Mouse (Mus musculus) left cerebral cortex, adult 11 months (tissue): ENCODE data around the gene Mki67.

ENCODE experiments used
- DNase-seq: peaks from one replicate; pipeline ENCODE4 v3.0.0; 2022; ENCODE audit warnings: low spot score

The Mki67 gene

GRCm38 (mm10) chr7:135715642-135716444 lies at the start of gene Mki67:
Mki67 (minus strand) TSS chr7:135716361.
- DNase-seq = no peak

- no peak for DNase-seq
Measured at GRCm38 (mm10) chr7:135763311-135763710, 47.1 kb upstream of the Mki67 start.

- no peak for DNase-seq
Measured at GRCm38 (mm10) chr7:135758754-135759510, 42.8 kb upstream of the Mki67 start.

GRCm38 (mm10) chr7:135758171-135758570 lies 42.0 kb upstream of the Mki67 start:
- DNase-seq = no peak

GRCm38 (mm10) chr7:135756984-135757586 lies 40.9 kb upstream of the Mki67 start:
- DNase-seq = no peak

GRCm38 (mm10) chr7:135748986-135749385 lies 32.8 kb upstream of the Mki67 start:
- DNase-seq = no peak

GRCm38 (mm10) chr7:135747072-135747471 lies 30.9 kb upstream of the Mki67 start:
- DNase-seq = no peak

GRCm38 (mm10) chr7:135746528-135746927 lies 30.4 kb upstream of the Mki67 start:
- no peak for DNase-seq

GRCm38 (mm10) chr7:135745091-135745490 lies 28.9 kb upstream of the Mki67 start:
- DNase-seq = no peak

GRCm38 (mm10) chr7:135740453-135740852 lies 24.3 kb upstream of the Mki67 start:
- no peak for DNase-seq

GRCm38 (mm10) chr7:135736581-135736886 lies 20.4 kb upstream of the Mki67 start:
- no peak for DNase-seq

GRCm38 (mm10) chr7:135735691-135736580 lies 19.8 kb upstream of the Mki67 start:
- peak; percentile 58 for DNase-seq

GRCm38 (mm10) chr7:135734911-135735646 lies 18.9 kb upstream of the Mki67 start:
- no peak for DNase-seq

GRCm38 (mm10) chr7:135734379-135734778 lies 18.2 kb upstream of the Mki67 start:
- DNase-seq = no peak

GRCm38 (mm10) chr7:135728038-135728437 lies 11.9 kb upstream of the Mki67 start:
- no peak for DNase-seq

- DNase-seq = no peak
Measured at GRCm38 (mm10) chr7:135726707-135727106, 10.5 kb upstream of the Mki67 start.

GRCm38 (mm10) chr7:135723672-135724341 lies 7.6 kb upstream of the Mki67 start:
- no peak for DNase-seq

GRCm38 (mm10) chr7:135722011-135722838 lies 6.1 kb upstream of the Mki67 start:
- DNase-seq = no peak

- DNase-seq = no peak
Measured at GRCm38 (mm10) chr7:135721436-135721992, 5.4 kb upstream of the Mki67 start.
